Mouse (Mus musculus): Measurements from ENCODE around the gene Stambpl1. TPM values are rescaled to one million over a fixed set of nuclear protein-coding genes. Genes with fewer than 3 reads are reported as not detected.

The Stambpl1 gene
- polyA plus RNA-seq (2015; fragmentation: Nextera tagmentation; extraction: Ambion mirVana), result 3.2 and 3.3 TPM in 2 replicates

- H3K4me2 ChIP-seq, result peak within 1 kb of the TSS; percentile 90
- peaks cover 13% of the 10 kb centered on the region; the same call in 1 of the 2 replicates for H3K4me1 ChIP-seq (replicated peaks)
- WGBS (ENCODE audit: insufficient replicate concordance), result under 1% methylated on average over 62 of the region's 62 CpGs
- no peaks in the 10 kb centered on the region for H3K27me3 ChIP-seq
- peak; percentile 75 for ATAC-seq (ENCODE audit: low read depth)
- no peaks in the 10 kb centered on the region for H3K36me3 ChIP-seq
- peak within 1 kb of the TSS; percentile 67 for H3K9ac ChIP-seq
- H3K27ac ChIP-seq, result no peak within 1 kb of the TSS
- H3K4me3 ChIP-seq (replicated peaks), result peak within 1 kb of the TSS; percentile 68
- H3K9me3 ChIP-seq (replicated peaks), result no peaks in the 10 kb centered on the region
- DNase-seq, result peak; percentile 34
Observed at GRCm38 (mm10) chr19:34192008-34192963, at the start of gene Stambpl1. Gene Stambpl1, plus strand, starts transcription at chr19:34192229.

GRCm38 (mm10) chr19:34148421-34148820 lies 43.6 kb upstream of the Stambpl1 start:
- ATAC-seq (ENCODE audit: low read depth) (no peak), DNase-seq (no peak)
- Histone ChIP-seq H3K9ac (no peak overlapping the region), H3K4me3 (replicated peaks) (no peak overlapping the region), H3K27me3 (no peaks in the 10 kb centered on the region), H3K27ac (no peak overlapping the region), H3K4me2 (no peak overlapping the region), H3K36me3 (no peaks in the 10 kb centered on the region), H3K9me3 (replicated peaks) (no peaks in the 10 kb centered on the region), H3K4me1 (replicated peaks) (no peaks in the 10 kb centered on the region)
- 35% methylated on average over 4 of the region's 4 CpGs for WGBS (ENCODE audit: insufficient replicate concordance)

GRCm38 (mm10) chr19:34151909-34152308 lies 40.1 kb upstream of the Stambpl1 start:
- DNase-seq, result no peak
- H3K36me3 ChIP-seq, result no peaks in the 10 kb centered on the region
- no peaks in the 10 kb centered on the region for H3K27me3 ChIP-seq
- no peaks in the 10 kb centered on the region for H3K4me1 ChIP-seq (replicated peaks)
- H3K27ac ChIP-seq, result no peak overlapping the region
- 59% methylated on average over 1 of the region's 1 CpGs for WGBS (ENCODE audit: insufficient replicate concordance)
- H3K4me2 ChIP-seq, result no peak overlapping the region
- no peak for ATAC-seq (ENCODE audit: low read depth)
- no peak overlapping the region for H3K4me3 ChIP-seq (replicated peaks)
- no peaks in the 10 kb centered on the region for H3K9me3 ChIP-seq (replicated peaks)
- H3K9ac ChIP-seq, result no peak overlapping the region

GRCm38 (mm10) chr19:34153263-34154144 lies 38.5 kb upstream of the Stambpl1 start:
- Histone ChIP-seq H3K4me3 (replicated peaks) (no peak overlapping the region), H3K9me3 (replicated peaks) (no peaks in the 10 kb centered on the region), H3K4me2 (no peak overlapping the region), H3K4me1 (replicated peaks) (no peaks in the 10 kb centered on the region), H3K36me3 (no peaks in the 10 kb centered on the region), H3K27me3 (no peaks in the 10 kb centered on the region), H3K27ac (no peak overlapping the region), H3K9ac (no peak overlapping the region)
- no peak for ATAC-seq (ENCODE audit: low read depth)
- no peak for DNase-seq
- 53% methylated on average over 6 of the region's 6 CpGs for WGBS (ENCODE audit: insufficient replicate concordance)

GRCm38 (mm10) chr19:34162693-34163092 lies 29.3 kb upstream of the Stambpl1 start:
- ATAC-seq (ENCODE audit: low read depth) (no peak), DNase-seq (no peak)
- H3K4me2 ChIP-seq, result no peak overlapping the region
- no peak overlapping the region for H3K9ac ChIP-seq
- no peak overlapping the region for H3K4me3 ChIP-seq (replicated peaks)
- H3K36me3 ChIP-seq, result no peaks in the 10 kb centered on the region
- WGBS (ENCODE audit: insufficient replicate concordance), result 54% methylated on average over 5 of the region's 5 CpGs
- H3K27ac ChIP-seq, result no peak overlapping the region
- H3K4me1 ChIP-seq (replicated peaks), result no peaks in the 10 kb centered on the region
- no peaks in the 10 kb centered on the region for H3K27me3 ChIP-seq
- no peaks in the 10 kb centered on the region for H3K9me3 ChIP-seq (replicated peaks)

GRCm38 (mm10) chr19:34165891-34166290 lies 26.1 kb upstream of the Stambpl1 start, which contains the start of gene Ankrd22:
Gene Ankrd22, minus strand, starts transcription at chr19:34166053.
- H3K4me3 ChIP-seq (replicated peaks), result no peak within 1 kb of the TSS
- no peaks in the 10 kb centered on the region for H3K4me1 ChIP-seq (replicated peaks)
- 37% methylated on average over 5 of the region's 5 CpGs for WGBS (ENCODE audit: insufficient replicate concordance)
- H3K4me2 ChIP-seq, result no peak within 1 kb of the TSS
- no peak for DNase-seq
- H3K27me3 ChIP-seq, result no peaks in the 10 kb centered on the region
- no peak within 1 kb of the TSS for H3K9ac ChIP-seq
- H3K9me3 ChIP-seq (replicated peaks), result no peaks in the 10 kb centered on the region
- no peak for ATAC-seq (ENCODE audit: low read depth)
- no peak within 1 kb of the TSS for H3K27ac ChIP-seq
- no peaks in the 10 kb centered on the region for H3K36me3 ChIP-seq

- no peak overlapping the region for H3K4me2 ChIP-seq
- no peaks in the 10 kb centered on the region for H3K27me3 ChIP-seq
- no peaks in the 10 kb centered on the region for H3K4me1 ChIP-seq (replicated peaks)
- no peak for ATAC-seq (ENCODE audit: low read depth)
- H3K4me3 ChIP-seq (replicated peaks), result no peak overlapping the region
- H3K9me3 ChIP-seq (replicated peaks), result no peaks in the 10 kb centered on the region
- no peak overlapping the region for H3K9ac ChIP-seq
- no peaks in the 10 kb centered on the region for H3K36me3 ChIP-seq
- no peak overlapping the region for H3K27ac ChIP-seq
- no peak for DNase-seq
- 73% methylated on average over 4 of the region's 4 CpGs for WGBS (ENCODE audit: insufficient replicate concordance)
Observed at GRCm38 (mm10) chr19:34166386-34166785, 25.6 kb upstream of the Stambpl1 start.

- Histone ChIP-seq H3K27ac (no peak overlapping the region), H3K36me3 (no peaks in the 10 kb centered on the region), H3K9me3 (replicated peaks) (no peaks in the 10 kb centered on the region), H3K4me2 (no peak overlapping the region), H3K27me3 (no peaks in the 10 kb centered on the region), H3K4me1 (replicated peaks) (no peaks in the 10 kb centered on the region), H3K9ac (no peak overlapping the region), H3K4me3 (replicated peaks) (no peak overlapping the region)
- ATAC-seq (ENCODE audit: low read depth), result no peak
- 19% methylated on average over 7 of the region's 7 CpGs for WGBS (ENCODE audit: insufficient replicate concordance)
- no peak for DNase-seq
Observed at GRCm38 (mm10) chr19:34167896-34168661, 23.9 kb upstream of the Stambpl1 start.

GRCm38 (mm10) chr19:34169121-34169520 lies 22.9 kb upstream of the Stambpl1 start:
- DNase-seq, result no peak
- no peak overlapping the region for H3K27ac ChIP-seq
- ATAC-seq (ENCODE audit: low read depth), result no peak
- H3K9me3 ChIP-seq (replicated peaks), result no peaks in the 10 kb centered on the region
- no peak overlapping the region for H3K4me2 ChIP-seq
- H3K9ac ChIP-seq, result no peak overlapping the region
- H3K4me1 ChIP-seq (replicated peaks), result no peaks in the 10 kb centered on the region
- H3K4me3 ChIP-seq (replicated peaks), result no peak overlapping the region
- H3K27me3 ChIP-seq, result no peaks in the 10 kb centered on the region
- no peaks in the 10 kb centered on the region for H3K36me3 ChIP-seq

GRCm38 (mm10) chr19:34171167-34171566 lies 20.9 kb upstream of the Stambpl1 start:
- Histone ChIP-seq H3K27ac (no peak overlapping the region), H3K9me3 (replicated peaks) (no peaks in the 10 kb centered on the region), H3K27me3 (no peaks in the 10 kb centered on the region), H3K36me3 (no peaks in the 10 kb centered on the region), H3K4me1 (replicated peaks) (no peaks in the 10 kb centered on the region), H3K9ac (no peak overlapping the region), H3K4me2 (no peak overlapping the region), H3K4me3 (replicated peaks) (no peak overlapping the region)
- ATAC-seq (ENCODE audit: low read depth) (no peak), DNase-seq (no peak)
- WGBS (ENCODE audit: insufficient replicate concordance), result 41% methylated on average over 3 of the region's 3 CpGs

- no peak for ATAC-seq (ENCODE audit: low read depth)
- H3K9ac ChIP-seq, result no peak overlapping the region
- H3K36me3 ChIP-seq, result no peaks in the 10 kb centered on the region
- H3K9me3 ChIP-seq (replicated peaks), result no peaks in the 10 kb centered on the region
- H3K4me1 ChIP-seq (replicated peaks), result no peaks in the 10 kb centered on the region
- no peaks in the 10 kb centered on the region for H3K27me3 ChIP-seq
- 35% methylated on average over 3 of the region's 3 CpGs for WGBS (ENCODE audit: insufficient replicate concordance)
- H3K27ac ChIP-seq, result no peak overlapping the region
- H3K4me2 ChIP-seq, result no peak overlapping the region
- no peak overlapping the region for H3K4me3 ChIP-seq (replicated peaks)
- DNase-seq, result no peak
Observed at GRCm38 (mm10) chr19:34174004-34174403, 18.0 kb upstream of the Stambpl1 start.

Data from liver, embryonic 13.5 days (tissue).